Mouse (Mus musculus) lung, embryonic 16.5 days (tissue): Measurements from ENCODE around the gene Ctrl. TPM values are rescaled to one million over a fixed set of nuclear protein-coding genes. Genes with fewer than 3 reads are reported as not detected.

Source experiments
- ATAC-seq: fragments of 200-750 bp; cut with Nextera tagmentation; 2 replicates; pipeline ENCODE4 v1.8.0; 2017; ENCODE audit warnings: low read depth, mild to moderate bottlenecking, moderate library complexity
- H3K27ac ChIP-seq: fragments of 300-500 bp; sonication (generic); 2 replicates; pipeline ENCODE4 v1.5.1; 2014; ENCODE audit warnings: mild to moderate bottlenecking, control low read depth, low read length
- H3K27me3 ChIP-seq: fragments of 300-500 bp; sonication (generic); 2 replicates; pipeline ENCODE4 v1.6.1; 2014; ENCODE audit warnings: low read depth, low read length, mixed read lengths; ENCODE audit not compliant: control insufficient read depth, insufficient read depth
- H3K36me3 ChIP-seq: fragments of 300-500 bp; sonication (generic); 2 replicates; pipeline ENCODE4 v1.6.1; 2014; ENCODE audit warnings: low read length; ENCODE audit not compliant: control insufficient read depth, insufficient read depth
- H3K4me1 ChIP-seq: fragments of 300-500 bp; sonication (generic); replicated peaks from 2 replicates; pipeline ENCODE4 v1.6.1; 2014; ENCODE audit warnings: low read length, mixed read lengths; ENCODE audit not compliant: control insufficient read depth, insufficient read depth
- H3K4me2 ChIP-seq: fragments of 300-500 bp; sonication (generic); 2 replicates; pipeline ENCODE4 v1.6.1; 2014; ENCODE audit warnings: low read depth, low read length, control low read depth
- H3K4me3 ChIP-seq: fragments of 300-500 bp; sonication (generic); 2 replicates; pipeline ENCODE4 v1.5.1; 2014; ENCODE audit warnings: mild to moderate bottlenecking, low read length, control low read depth
- H3K9ac ChIP-seq: fragments of 300-500 bp; sonication (generic); 2 replicates; pipeline ENCODE4 v1.6.1; 2014; ENCODE audit warnings: low read length, control low read depth
- H3K9me3 ChIP-seq: fragments of 300-500 bp; sonication (generic); 2 replicates; pipeline ENCODE4 v1.6.1; 2016; ENCODE audit warnings: low read length; ENCODE audit not compliant: control insufficient read depth
- WGBS: fragments of 180-500 bp; shearing (Covaris S2); extraction: QIAGEN DNeasy Blood & Tissue Kit; methylation state at CpG from one replicate; pipeline ENCODE4 v1.1.7; 2014; 5-methylcytosine and 5-hydroxymethylcytosine counted together
- polyA plus RNA-seq: library from polyadenylated mRNA; unstranded; fragments of >200 nt; fragmentation: Nextera tagmentation; extraction: Ambion mirVana; gene quantifications from 2 replicates; pipeline ENCODE4 v1.2.1, GENCODE M21; 2015

Ctrl gene
- polyA plus RNA-seq, 1 experiment from 2014 or later: 0.77 TPM

DNA sequence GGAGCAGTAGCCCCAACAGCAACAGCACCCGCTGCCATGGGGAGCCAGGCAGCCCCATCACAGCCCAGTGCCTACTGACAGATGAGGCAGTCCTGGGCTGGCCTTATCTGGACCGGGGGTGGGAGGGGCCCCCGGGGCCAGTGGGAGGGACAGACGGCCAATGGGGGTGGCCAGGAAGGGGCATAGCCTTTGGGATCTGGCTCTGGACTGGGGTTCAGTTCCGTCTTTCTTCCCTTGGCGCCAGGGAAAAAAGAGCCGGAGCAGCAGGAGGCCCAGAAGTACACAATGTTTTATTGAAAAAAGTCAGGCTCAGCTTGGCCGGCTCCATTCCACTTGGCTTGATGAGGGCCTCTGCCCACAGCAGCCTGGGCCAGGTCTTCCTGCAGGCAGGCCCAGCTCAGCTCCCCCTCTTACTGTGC lies 9.7 kb upstream of the Ctrl start, which contains the start of gene Lcat:
Gene Lcat, minus strand, starts transcription at position 62 of the 419 bp plus-strand sequence.
- Histone ChIP-seq H3K4me2 (no peak within 1 kb of the TSS), H3K36me3 (peaks cover 46% of the 10 kb centered on the region), H3K27ac (no peak within 1 kb of the TSS), H3K4me1 (0 out of 2 replicates have a peak, but pooled peaks cover 2% of the 10 kb centered on the region), H3K27me3 (no peaks in the 10 kb centered on the region), H3K9me3 (no peaks in the 10 kb centered on the region), H3K4me3 (no peak within 1 kb of the TSS), H3K9ac (no peak within 1 kb of the TSS)
- no peak; the same call in 1 of the 2 replicates for ATAC-seq
- 72% methylated on average over 8 of the region's 8 CpGs for WGBS

DNA sequence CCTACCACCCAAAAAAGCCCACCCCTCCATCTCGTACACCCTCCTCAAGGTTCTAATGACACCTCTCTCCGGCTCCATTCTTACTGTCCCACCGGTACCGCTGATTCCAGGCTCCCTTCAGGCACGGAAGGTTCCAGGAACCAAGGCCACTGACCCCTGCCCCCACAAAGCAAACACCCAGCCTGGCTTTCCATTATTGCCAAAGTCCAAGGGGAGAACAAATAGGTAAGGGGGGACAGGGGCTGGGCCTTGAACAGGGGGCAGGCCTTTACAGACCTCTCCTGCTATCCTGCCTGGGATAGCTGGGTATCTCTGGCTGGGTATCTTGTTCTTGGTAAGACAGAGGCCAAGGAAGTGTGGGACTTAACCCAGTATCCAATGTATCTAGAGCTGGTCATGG lies 8.9 kb upstream of the Ctrl start:
- no peak for ATAC-seq
- Histone ChIP-seq H3K9ac (no peak overlapping the region), H3K4me1 (peaks cover 5% of the 10 kb centered on the region; the same call in 1 of the 2 replicates), H3K4me2 (no peak overlapping the region), H3K27me3 (no peaks in the 10 kb centered on the region), H3K36me3 (peaks cover 41% of the 10 kb centered on the region), H3K4me3 (no peak overlapping the region), H3K27ac (no peak overlapping the region), H3K9me3 (no peaks in the 10 kb centered on the region)
- WGBS: 82% methylated on average over 5 of the region's 5 CpGs

DNA sequence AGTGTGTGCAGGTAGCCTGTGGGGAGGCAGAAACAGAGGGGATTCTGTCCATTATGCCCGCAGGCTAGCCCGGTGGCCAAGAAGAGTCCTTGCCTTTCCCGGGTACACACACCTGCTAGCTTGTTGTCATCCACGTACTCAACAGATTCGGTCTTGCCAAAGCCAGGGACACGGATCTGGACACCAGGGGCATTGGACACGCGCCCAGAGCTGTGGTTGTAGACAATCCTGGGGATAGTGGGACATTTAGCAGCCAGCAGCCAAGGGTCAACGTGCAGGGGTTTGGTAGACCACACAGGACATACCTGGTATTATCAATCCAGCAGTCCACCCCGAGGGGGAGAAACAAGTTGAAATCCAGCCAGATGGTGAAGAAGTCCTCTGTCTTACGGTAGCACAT lies 8.4 kb upstream of the Ctrl start:
- ATAC-seq: no peak
- Histone ChIP-seq H3K9ac (no peak overlapping the region), H3K27me3 (no peaks in the 10 kb centered on the region), H3K4me2 (no peak overlapping the region), H3K4me1 (peaks cover 5% of the 10 kb centered on the region; the same call in 1 of the 2 replicates), H3K4me3 (no peak overlapping the region), H3K36me3 (peaks cover 38% of the 10 kb centered on the region), H3K27ac (no peak overlapping the region), H3K9me3 (no peaks in the 10 kb centered on the region)
- WGBS: 90% methylated on average over 11 of the region's 11 CpGs

DNA sequence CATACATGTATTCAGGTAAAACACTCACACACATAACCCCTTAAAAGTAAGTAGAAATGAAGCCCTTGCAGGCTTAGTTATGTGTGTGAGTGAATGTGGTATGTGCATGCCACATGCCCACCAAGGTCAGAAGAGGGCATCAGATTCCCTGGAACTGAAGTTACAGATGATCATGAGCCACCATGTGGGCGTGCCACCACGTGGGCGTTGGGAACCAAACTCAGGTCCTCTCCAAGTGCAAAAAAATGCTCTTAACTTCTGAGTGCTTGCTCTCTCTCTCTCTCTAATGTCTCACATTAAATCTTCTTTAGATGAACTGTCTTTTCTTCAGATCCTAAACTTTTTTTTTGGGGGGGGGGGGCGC lies 4.6 kb upstream of the Ctrl start, which contains the start of gene Psmb10:
Gene Psmb10, minus strand, starts transcription at position 139 of the 364 bp plus-strand sequence.
- Histone ChIP-seq H3K9ac (peak within 1 kb of the TSS; percentile 73), H3K4me2 (peak within 1 kb of the TSS; percentile 72), H3K4me3 (peak within 1 kb of the TSS; percentile 80), H3K36me3 (peaks cover 7% of the 10 kb centered on the region; the same call in 1 of the 2 replicates), H3K9me3 (no peaks in the 10 kb centered on the region), H3K4me1 (peaks cover 12% of the 10 kb centered on the region), H3K27me3 (no peaks in the 10 kb centered on the region), H3K27ac (peak within 1 kb of the TSS; percentile 86)
- no peak for ATAC-seq
- 13% methylated on average over 4 of the region's 4 CpGs for WGBS

DNA sequence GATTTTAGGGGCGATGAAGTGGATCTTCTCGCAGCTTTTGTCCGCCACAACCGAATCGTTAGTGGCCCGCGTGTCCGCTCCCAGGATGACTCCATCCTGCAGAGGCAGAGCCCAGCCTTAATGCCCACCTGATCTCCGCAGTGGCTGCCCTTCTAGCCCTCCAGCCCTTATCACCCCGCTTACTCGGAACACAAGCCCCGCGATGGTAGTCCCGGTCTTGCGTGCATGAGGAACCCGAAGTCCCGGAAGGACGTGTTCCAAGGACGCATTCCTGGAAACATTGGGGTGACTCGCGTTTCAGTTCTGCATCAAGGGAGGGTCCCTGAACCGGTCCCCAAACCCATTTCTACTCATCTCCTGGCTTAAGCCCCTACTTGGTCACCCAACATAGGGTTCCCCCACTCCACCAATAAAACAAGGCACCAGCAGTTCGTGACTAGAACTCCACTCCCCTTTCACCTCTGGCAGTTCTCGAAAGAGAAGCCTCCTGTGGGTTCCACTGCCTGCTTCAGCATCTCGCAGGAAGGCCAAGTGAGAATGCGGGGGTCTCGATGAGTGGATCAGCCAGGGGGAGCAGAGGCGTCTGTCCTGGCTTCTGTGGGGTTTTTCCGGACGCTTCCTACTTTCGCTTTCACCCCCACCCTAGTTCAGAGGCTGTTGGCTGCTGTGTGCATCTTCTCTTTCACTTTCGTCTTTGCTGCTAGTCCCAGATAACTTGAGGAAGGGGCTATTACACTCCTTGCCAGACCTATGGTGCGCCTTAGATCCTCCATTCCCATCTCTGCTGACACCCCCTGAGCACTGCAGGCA lies 4.0 kb upstream of the Ctrl start:
- no peaks in the 10 kb centered on the region for H3K27me3 ChIP-seq
- ATAC-seq: peak; percentile 32; the same call in 1 of the 2 replicates
- H3K4me3 ChIP-seq: peak overlapping the region; percentile 80
- peak overlapping the region; percentile 73 for H3K9ac ChIP-seq
- WGBS: under 1% methylated on average over 33 of the region's 33 CpGs
- H3K27ac ChIP-seq: peak overlapping the region; percentile 86
- no peaks in the 10 kb centered on the region for H3K9me3 ChIP-seq
- peak overlapping the region; percentile 72 for H3K4me2 ChIP-seq
- peaks cover 12% of the 10 kb centered on the region for H3K4me1 ChIP-seq
- peaks cover 5% of the 10 kb centered on the region; the same call in 1 of the 2 replicates for H3K36me3 ChIP-seq

DNA sequence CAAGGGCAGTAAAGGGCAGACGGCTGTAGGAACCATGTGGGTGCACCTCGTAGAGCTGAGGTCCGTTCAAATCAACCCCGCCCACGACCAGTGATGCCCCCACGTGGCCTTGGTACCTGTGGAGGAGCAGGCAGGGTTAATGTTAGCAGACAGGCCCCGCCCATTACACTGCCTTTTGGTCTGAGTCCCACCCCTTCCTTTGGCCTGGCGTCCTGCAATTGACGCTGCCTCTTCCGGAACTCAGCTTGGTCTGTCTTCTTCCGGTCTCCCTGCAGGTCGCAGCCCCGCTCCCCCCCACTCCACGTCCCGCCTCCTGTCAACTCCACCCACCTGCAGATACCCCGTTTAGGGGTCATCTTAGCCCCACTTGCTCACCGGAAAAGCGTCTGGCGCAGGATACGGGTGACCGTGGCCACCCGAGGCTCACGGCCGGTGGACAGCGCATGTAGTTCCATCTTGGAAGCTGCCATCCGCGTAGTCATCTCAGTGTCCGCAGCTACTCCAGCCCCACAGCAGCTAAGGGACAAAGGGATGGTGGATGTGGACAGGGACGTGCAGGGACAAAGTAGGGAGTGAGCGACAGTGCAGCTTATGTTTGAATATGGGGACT lies 3.3 kb upstream of the Ctrl start:
- H3K9ac ChIP-seq: peak overlapping the region; percentile 73
- ATAC-seq: peak; percentile 92
- peak overlapping the region; percentile 80 for H3K4me3 ChIP-seq
- H3K9me3 ChIP-seq: no peaks in the 10 kb centered on the region
- H3K4me1 ChIP-seq: peaks cover 12% of the 10 kb centered on the region
- H3K36me3 ChIP-seq: 0 out of 2 replicates have a peak, but pooled peaks cover 5% of the 10 kb centered on the region
- WGBS: under 1% methylated on average over 30 of the region's 30 CpGs
- peak overlapping the region; percentile 86 for H3K27ac ChIP-seq
- H3K27me3 ChIP-seq: no peaks in the 10 kb centered on the region
- peak overlapping the region; percentile 72 for H3K4me2 ChIP-seq

DNA sequence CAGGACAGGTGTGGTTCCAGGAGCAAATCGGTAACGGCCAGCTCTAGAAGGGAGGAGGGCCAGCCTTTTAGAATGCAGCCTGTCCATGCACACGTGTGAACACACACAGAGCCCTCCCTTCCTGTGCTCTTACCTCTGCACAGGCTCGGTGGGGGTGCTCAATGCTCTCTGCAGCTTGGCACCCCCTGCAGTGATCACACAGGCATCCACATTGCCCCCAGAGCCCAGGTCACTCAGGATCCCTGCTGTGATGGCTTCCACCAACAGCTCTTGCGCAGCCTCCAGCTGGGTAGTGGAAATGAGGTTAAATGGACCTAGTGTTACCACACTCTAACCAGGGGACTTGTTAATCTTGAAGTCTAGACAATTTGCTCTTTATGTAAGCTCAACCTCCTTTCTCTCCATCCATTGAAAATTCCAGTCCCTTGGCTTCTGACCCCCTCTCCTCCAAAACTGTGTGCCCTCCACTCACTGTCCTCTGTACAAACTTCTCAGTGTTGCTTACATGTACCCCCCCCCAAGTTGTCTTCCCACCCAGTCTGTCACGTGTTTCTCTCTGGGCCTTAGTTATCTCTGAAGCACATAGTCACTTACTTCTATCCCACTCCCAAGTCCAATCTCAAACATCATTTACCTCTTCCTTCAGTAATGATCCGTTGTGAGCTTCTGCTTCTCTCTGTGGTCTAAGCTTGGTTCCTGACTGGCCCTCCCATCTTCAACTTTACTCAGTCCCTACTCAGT lies 2.4 kb upstream of the Ctrl start:
- Histone ChIP-seq H3K4me2 (peak overlapping the region; percentile 72), H3K4me3 (peak overlapping the region; percentile 80), H3K9ac (peak overlapping the region; percentile 73), H3K9me3 (no peaks in the 10 kb centered on the region), H3K27me3 (no peaks in the 10 kb centered on the region), H3K36me3 (0 out of 2 replicates have a peak, but pooled peaks cover 2% of the 10 kb centered on the region), H3K27ac (0 out of 2 replicates have a peak overlapping the region, but pooled peaks have one; percentile 35), H3K4me1 (peaks cover 12% of the 10 kb centered on the region)
- no peak for ATAC-seq
- 17% methylated on average over 7 of the region's 7 CpGs for WGBS

DNA sequence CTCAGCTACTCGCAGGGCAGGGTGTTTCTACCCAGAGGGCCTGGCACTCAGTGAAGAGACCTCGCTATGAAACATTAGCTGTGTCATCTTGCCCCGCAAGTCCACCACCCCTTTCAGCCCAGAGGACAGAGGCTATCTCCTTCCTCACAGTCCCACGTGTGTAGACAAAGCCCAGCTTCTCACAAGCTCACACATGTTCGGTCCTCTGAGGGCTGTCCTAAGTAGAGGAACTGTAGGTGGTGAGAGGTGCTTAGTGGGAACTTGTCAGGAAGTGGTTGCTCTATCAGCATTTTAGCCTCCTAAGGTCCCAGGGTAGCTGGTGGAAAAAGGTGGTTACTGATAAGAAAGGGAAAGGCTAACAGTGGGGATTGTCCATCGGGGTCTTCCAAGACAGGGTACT lies 1.4 kb upstream of the Ctrl start:
- no peak overlapping the region for H3K27ac ChIP-seq
- no peak overlapping the region for H3K4me2 ChIP-seq
- H3K36me3 ChIP-seq: 0 out of 2 replicates have a peak, but pooled peaks cover 2% of the 10 kb centered on the region
- no peaks in the 10 kb centered on the region for H3K9me3 ChIP-seq
- H3K9ac ChIP-seq: no peak overlapping the region
- peaks cover 12% of the 10 kb centered on the region for H3K4me1 ChIP-seq
- no peak for ATAC-seq
- 62% methylated on average over 6 of the region's 6 CpGs for WGBS
- H3K4me3 ChIP-seq: no peak overlapping the region
- no peaks in the 10 kb centered on the region for H3K27me3 ChIP-seq
